Comparison of ENCODE assay signal across 30 mouse cellular contexts in the genomic region with DNA sequence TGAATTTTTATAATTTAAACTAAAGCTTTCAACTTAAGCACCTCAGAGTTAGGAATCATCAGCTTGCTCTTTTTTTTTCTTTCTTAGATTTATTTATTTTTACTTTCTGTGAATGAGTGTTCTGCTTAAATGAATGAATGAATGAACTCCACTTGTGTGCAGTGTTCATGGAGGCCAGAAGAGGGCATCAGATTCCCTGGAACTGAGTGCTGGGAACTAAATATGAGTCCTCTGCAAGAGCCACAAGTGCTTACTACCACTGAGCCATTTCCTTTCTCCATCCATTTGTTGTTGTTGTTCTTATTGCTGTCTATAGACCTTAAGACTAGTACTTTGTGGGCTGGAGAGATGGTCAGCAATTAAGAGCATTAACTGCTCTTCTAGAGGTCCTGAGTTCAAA. TPM values are rescaled to one million over a fixed set of nuclear protein-coding genes. Genes with fewer than 3 reads are reported as not detected.
DNase-seq lines count a peak whose midpoint lies in the region; ATAC-seq and TF ChIP-seq lines count a peak whose summit lies in the region.
"Had no signal": no experiment of that assay in that cellular context is flagged by ENCODE, and none has a peak within 500 bp of the region (broad histone marks: within the 10 kb centered on the region; RNA-seq: fewer than 3 reads in every experiment).

No protein-coding gene starts in this region.

- CTCF ChIA-PET in Patski (lab: Charles Lee), result interaction anchor here (1.5 kb wide), 1 partner anchor 19 kb away, joined by 4 read pairs; no protein-coding TSS in a partner anchor

- no peaks in the 10 kb centered on the region for H3K9me3 ChIP-seq in ES-Bruce4 (replicated peaks; ENCODE audit: control insufficient read depth, insufficient read depth, low read length, poor library complexity, severe bottlenecking)
- H3K9me3 ChIP-seq: G1E; heart, embryonic 13.5 days; hindbrain, embryonic 15.5 days; kidney, embryonic 15.5 days; limb, embryonic 10.5 days; limb, embryonic 15.5 days; midbrain, embryonic 13.5 days; neural tube, embryonic 15.5 days had no signal

- intact Hi-C loops in left cerebral cortex, adult 2 months (cut with DNase I), result no loop called here

- no peak overlapping the region for H3K9ac ChIP-seq in ES-Bruce4 (ENCODE audit: low read depth, poor library complexity, severe bottlenecking)
- H3K9ac ChIP-seq: heart, embryonic 13.5 days; hindbrain, embryonic 15.5 days; kidney, embryonic 15.5 days; limb, embryonic 15.5 days; midbrain, embryonic 13.5 days; neural tube, embryonic 15.5 days had no signal

- no peaks in the 10 kb centered on the region for H3K4me1 ChIP-seq in ES-Bruce4 (ENCODE audit: control insufficient read depth, insufficient read depth, low read length)
- peaks cover 3% of the 10 kb centered on the region; the same call in 1 of the 2 replicates for H3K4me1 ChIP-seq in small intestine, adult 2 months (ENCODE audit: control insufficient read depth, insufficient read depth, insufficient read length, low read length)
- H3K4me1 ChIP-seq: heart, embryonic 13.5 days; hindbrain, embryonic 15.5 days; kidney, embryonic 15.5 days; limb, embryonic 10.5 days; limb, embryonic 15.5 days; midbrain, embryonic 13.5 days; neural tube, embryonic 15.5 days had no signal

- POLR2A ChIA-PET in Patski (lab: Charles Lee), result no interaction called here

- H3K27me3 ChIP-seq in ES-Bruce4 (ENCODE audit: control insufficient read depth, insufficient read depth, low read length, poor library complexity, severe bottlenecking) (no peaks in the 10 kb centered on the region), Patski (no peaks in the 10 kb centered on the region)
- no peaks in the 10 kb centered on the region for H3K27me3 ChIP-seq in small intestine, adult 2 months (ENCODE audit: control insufficient read depth, insufficient read depth, low read length)
- H3K27me3 ChIP-seq: heart, embryonic 13.5 days; hindbrain, embryonic 15.5 days; kidney, embryonic 15.5 days; limb, embryonic 15.5 days; midbrain, embryonic 13.5 days; neural tube, embryonic 15.5 days had no signal

- no peak for TF ChIP-seq POLR2A in ES-Bruce4 (IDR thresholded peaks at IDR 0.05; ENCODE audit: insufficient read depth, low read length)
- no peak for TF ChIP-seq POLR2A in small intestine, adult 2 months (IDR thresholded peaks at IDR 0.05; ENCODE audit: low read depth, low read length)

- peak; percentile 24 for TF ChIP-seq CTCF in left cerebral cortex, adult 2 months (IDR thresholded peaks at IDR 0.05)
- TF ChIP-seq CTCF in ES-Bruce4 (IDR thresholded peaks at IDR 0.05; ENCODE audit: low read depth, low read length) (peak; percentile 3), Patski (IDR thresholded peaks at IDR 0.05) (peak; percentile 13)
- TF ChIP-seq CTCF in small intestine, adult 2 months (IDR thresholded peaks at IDR 0.05; ENCODE audit: extremely low read depth, insufficient read length, insufficient replicate concordance, low read depth, low read length), result no peak

- in situ Hi-C loops in Patski (cut with MboI; ENCODE audit: low pct_unique_long_range_greater_than_20kb), result no loop called here

- H3K36me3 ChIP-seq in ES-Bruce4 (ENCODE audit: control insufficient read depth, insufficient read depth, low read length, poor library complexity, severe bottlenecking), result peaks cover 4% of the 10 kb centered on the region; the same call in 1 of the 2 replicates
- H3K36me3 ChIP-seq in small intestine, adult 2 months (ENCODE audit: control insufficient read depth, insufficient read depth, low read length), result peaks cover 2% of the 10 kb centered on the region

- no peak overlapping the region for H3K27ac ChIP-seq in left cerebral cortex, adult 2 months
- H3K27ac ChIP-seq in ES-Bruce4 (ENCODE audit: insufficient read depth, low read length), result no peak overlapping the region
- peak overlapping the region; percentile 57; the same call in 1 of the 2 replicates for H3K27ac ChIP-seq in small intestine, adult 2 months (ENCODE audit: insufficient read depth, low read depth, low read length)
- H3K27ac ChIP-seq: heart, embryonic 13.5 days; hindbrain, embryonic 15.5 days; kidney, embryonic 15.5 days; limb, embryonic 10.5 days; limb, embryonic 15.5 days; macrophage; midbrain, embryonic 13.5 days; neural tube, embryonic 15.5 days had no signal

- H3K4me3 ChIP-seq in left cerebral cortex, adult 2 months, result no peak overlapping the region
- H3K4me3 ChIP-seq in ES-Bruce4 (ENCODE audit: low read depth, low read length), result no peak overlapping the region
- H3K4me3 ChIP-seq in small intestine, adult 2 months (ENCODE audit: low read depth, low read length), result no peak overlapping the region
- H3K4me3 ChIP-seq: heart, embryonic 13.5 days; hindbrain, embryonic 15.5 days; kidney, embryonic 15.5 days; limb, embryonic 10.5 days; limb, embryonic 15.5 days; midbrain, embryonic 13.5 days; neural tube, embryonic 15.5 days had no signal

- ATAC-seq in Patski, result no peak
- ATAC-seq: activated CD4-positive, CD25-positive, alpha-beta regulatory T cell, adult 4 months; CD4-positive, CD25-positive, alpha-beta regulatory T cell, adult 4 months; forebrain, embryonic 14.5 days; inflammation-experienced regulatory T-cells, adult 6 months; midbrain, embryonic 13.5 days had no signal

- no peak for TF ChIP-seq EP300 in ES-Bruce4 (IDR thresholded peaks at IDR 0.05; ENCODE audit: insufficient read depth, low read depth, low read length)

- no peak for DNase-seq in left cerebral cortex, adult 2 months (ENCODE audit: extremely low spot score in 1 of 2, low spot score in 2 of 2)
- DNase-seq in left cerebral cortex, adult 8-10 months (ENCODE audit: low spot score in 2 of 2), result no peak
- DNase-seq in Patski (ENCODE audit: low read depth, low spot score), result no peak
- no peak for DNase-seq in urinary bladder, postnatal 4 days (ENCODE audit: low spot score in 2 of 2)
- DNase-seq in embryo, embryonic 10.5 days (ENCODE audit: low spot score), result no peak
- DNase-seq: adrenal gland, adult 2 months; adrenal gland, postnatal 36 days; cerebellum, adult 2 months; cerebellum, postnatal 25 days; heart, postnatal 10 days; kidney, adult 18-20 months; kidney, postnatal 25 days; right cerebral cortex, postnatal 25 days; spleen, adult 18-20 months; thymus, postnatal 14 days had no signal

RNA-seq across cellular contexts. Expression of gene Rngtt, which starts 53.3 kb away (rescaled TPM):
- total RNA-seq in left cerebral cortex, adult 2 months (2021), result 10 to 100 TPM; 27.3 to 29.2 TPM
- 10 to 100 TPM; 25.7 to 30.2 (median 27.2) TPM for total RNA-seq in left cerebral cortex, adult 8-10 months (2022)
- polyA plus RNA-seq in ES-Bruce4 (2011; ENCODE audit: insufficient read depth, insufficient read length, low read depth, missing spikeins) (48.5 and 51.9 TPM in 2 replicates), Patski (2021) (11.0 TPM)
- 0.65 and 1.5 TPM in 2 replicates for polyA plus RNA-seq in small intestine, adult 2 months (2012; rRNA removed)
